Mouse (Mus musculus): ENCODE measurements around the gene Repin1. TPM values are rescaled to one million over a fixed set of nuclear protein-coding genes. Genes with fewer than 3 reads are reported as not detected.
A peak's percentile ranks its signal among the peaks of the same experiment; 100 is the strongest.

Gene Repin1
- total and polyA plus RNA-seq, 3 experiments, result 10.7 to 28.0 (median 12.8) TPM

- no peaks in the 10 kb centered on the region for H3K27me3 ChIP-seq (replicated peaks)
- H3K9ac ChIP-seq (ENCODE audit: insufficient read depth, low read depth), result no peak overlapping the region
- H3K27ac ChIP-seq (ENCODE audit: insufficient read depth, low read depth), result no peak overlapping the region
- H3K4me2 ChIP-seq (ENCODE audit: insufficient read depth, low read depth, poor library complexity, severe bottlenecking), result no peak overlapping the region
- dilution Hi-C loops (cut with MboI; ENCODE audit: extremely low pct_ligation_motif_present, extremely low pct_unique_long_range_greater_than_20kb, low sequenced_read_pairs), result no loop called here
- peaks cover 13 to 63% of the 10 kb centered on the region in 2 experiments for H3K36me3 ChIP-seq (replicated peaks in 1 of 2; ENCODE audit: control insufficient read depth in 1 of 2, insufficient read depth in 1 of 2, low read length in 1 of 2)
- peaks cover 0 to 12% of the 10 kb centered on the region in 2 experiments; a peak in 1 of 4 replicates for H3K4me1 ChIP-seq (ENCODE audit: control insufficient read depth in 1 of 2, insufficient read depth in 2 of 2)
- TF ChIP-seq CTCF (conservative IDR thresholded peaks at IDR 0.05 in 1 of 2, IDR thresholded peaks at IDR 0.05 in 1 of 2; ENCODE audit: low read depth in 2 of 2, low read length in 2 of 2) (0 out of 4 replicates have a peak, but pooled peaks of 1 of the 2 experiments have one; percentile 7), RCOR1 (conservative IDR thresholded peaks at IDR 0.05; ENCODE audit: low read depth, low read length) (no peak), RAD21 (IDR thresholded peaks at IDR 0.05; ENCODE audit: low read depth, low read length) (peak; percentile 0)
- H3K9me3 ChIP-seq (replicated peaks; ENCODE audit: low read length), result no peaks in the 10 kb centered on the region
- no peaks in the 10 kb centered on the region for H3K79me2 ChIP-seq (replicated peaks; ENCODE audit: control insufficient read depth, extremely low read depth, insufficient read depth, poor library complexity, severe bottlenecking)
- in situ Hi-C loops (cut with MboI; ENCODE audit: low pct_ligation_motif_present, low pct_unique_long_range_greater_than_20kb, low sequenced_read_pairs), result no loop called here
- no peak for DNase-seq (ENCODE audit: extremely low read depth)
- no peak overlapping the region for H3K4me3 ChIP-seq (replicated peaks in 1 of 3; ENCODE audit: low read depth in 2 of 3, low read length in 2 of 3, poor library complexity in 1 of 3)
Measured at GRCm38 (mm10) chr6:48610657-48611056, 17.0 kb downstream of the Repin1 start.

- peaks cover 0 to 12% of the 10 kb centered on the region in 2 experiments; a peak in 1 of 4 replicates for H3K4me1 ChIP-seq (ENCODE audit: control insufficient read depth in 1 of 2, insufficient read depth in 2 of 2)
- no peaks in the 10 kb centered on the region for H3K9me3 ChIP-seq (replicated peaks; ENCODE audit: low read length)
- in situ Hi-C loops (cut with MboI; ENCODE audit: low pct_ligation_motif_present, low pct_unique_long_range_greater_than_20kb, low sequenced_read_pairs), result no loop called here
- H3K9ac ChIP-seq (ENCODE audit: insufficient read depth, low read depth), result no peak overlapping the region
- TF ChIP-seq GABPA (IDR thresholded peaks at IDR 0.05; ENCODE audit: insufficient replicate concordance, low read depth, low read length) (no peak), USF1 (IDR thresholded peaks at IDR 0.05; ENCODE audit: low read depth, low read length) (no peak), BHLHE40 (IDR thresholded peaks at IDR 0.05; ENCODE audit: low read depth, low read length) (peak; percentile 65), RAD21 (IDR thresholded peaks at IDR 0.05; ENCODE audit: low read depth, low read length) (no peak), MEF2A (IDR thresholded peaks at IDR 0.05; ENCODE audit: borderline replicate concordance, low read depth, low read length) (no peak), CTCF (conservative IDR thresholded peaks at IDR 0.05 in 1 of 2, IDR thresholded peaks at IDR 0.05 in 1 of 2; ENCODE audit: low read depth in 2 of 2, low read length in 2 of 2) (peak in 1 of 2 experiments; percentile 12; a peak in 1 of 4 replicates), UBTF (IDR thresholded peaks at IDR 0.05; ENCODE audit: low read depth, low read length) (no peak), SMC3 (IDR thresholded peaks at IDR 0.05; ENCODE audit: low read depth, low read length) (no peak)
- no peaks in the 10 kb centered on the region for H3K79me2 ChIP-seq (replicated peaks; ENCODE audit: control insufficient read depth, extremely low read depth, insufficient read depth, poor library complexity, severe bottlenecking)
- H3K4me3 ChIP-seq (replicated peaks in 1 of 3; ENCODE audit: low read depth in 2 of 3, low read length in 2 of 3, poor library complexity in 1 of 3), result no peak overlapping the region
- DNase-seq (ENCODE audit: extremely low read depth), result no peak
- H3K4me2 ChIP-seq (ENCODE audit: insufficient read depth, low read depth, poor library complexity, severe bottlenecking), result no peak overlapping the region
- dilution Hi-C loops (cut with MboI; ENCODE audit: extremely low pct_ligation_motif_present, extremely low pct_unique_long_range_greater_than_20kb, low sequenced_read_pairs), result no loop called here
- H3K27me3 ChIP-seq (replicated peaks), result no peaks in the 10 kb centered on the region
- peaks cover 13 to 81% of the 10 kb centered on the region in 2 experiments for H3K36me3 ChIP-seq (replicated peaks in 1 of 2; ENCODE audit: control insufficient read depth in 1 of 2, insufficient read depth in 1 of 2, low read length in 1 of 2)
- H3K27ac ChIP-seq (ENCODE audit: insufficient read depth, low read depth), result no peak overlapping the region
Measured at GRCm38 (mm10) chr6:48613464-48613863, 19.8 kb downstream of the Repin1 start.

- no peaks in the 10 kb centered on the region for H3K9me3 ChIP-seq (replicated peaks; ENCODE audit: low read length)
- dilution Hi-C loops (cut with MboI; ENCODE audit: extremely low pct_ligation_motif_present, extremely low pct_unique_long_range_greater_than_20kb, low sequenced_read_pairs) (no loop called here), in situ Hi-C loops (cut with MboI; ENCODE audit: low pct_ligation_motif_present, low pct_unique_long_range_greater_than_20kb, low sequenced_read_pairs) (loop anchor here (5.0 kb wide), 1 partner anchor 77 kb away; the partner anchor contains the start of gene Atp6v0e2)
- H3K4me3 ChIP-seq (replicated peaks in 1 of 3; ENCODE audit: low read depth in 2 of 3, low read length in 2 of 3, poor library complexity in 1 of 3), result no peak overlapping the region
- no peak for DNase-seq (ENCODE audit: extremely low read depth)
- H3K4me1 ChIP-seq (ENCODE audit: control insufficient read depth in 1 of 2, insufficient read depth in 2 of 2), result peaks cover 0 to 12% of the 10 kb centered on the region in 2 experiments; a peak in 1 of 4 replicates
- peaks cover 22 to 82% of the 10 kb centered on the region in 2 experiments for H3K36me3 ChIP-seq (replicated peaks in 1 of 2; ENCODE audit: control insufficient read depth in 1 of 2, insufficient read depth in 1 of 2, low read length in 1 of 2)
- H3K27ac ChIP-seq (ENCODE audit: insufficient read depth, low read depth), result no peak overlapping the region
- TF ChIP-seq TCF12 (IDR thresholded peaks at IDR 0.05; ENCODE audit: low read depth, low read length), result no peak
- TF ChIP-seq CTCF (conservative IDR thresholded peaks at IDR 0.05 in 1 of 2, IDR thresholded peaks at IDR 0.05 in 1 of 2; ENCODE audit: low read depth in 2 of 2, low read length in 2 of 2), result no peak
- no peak for TF ChIP-seq POLR2AphosphoS2 (IDR thresholded peaks at IDR 0.05; ENCODE audit: low read depth, low read length)
- TF ChIP-seq JUND (conservative IDR thresholded peaks at IDR 0.05; ENCODE audit: low read depth, low read length), result no peak
- no peak for TF ChIP-seq POLR2A (IDR thresholded peaks at IDR 0.05; ENCODE audit: low read depth, low read length)
- H3K9ac ChIP-seq (ENCODE audit: insufficient read depth, low read depth), result no peak overlapping the region
- H3K4me2 ChIP-seq (ENCODE audit: insufficient read depth, low read depth, poor library complexity, severe bottlenecking), result no peak overlapping the region
- H3K79me2 ChIP-seq (replicated peaks; ENCODE audit: control insufficient read depth, extremely low read depth, insufficient read depth, poor library complexity, severe bottlenecking), result no peaks in the 10 kb centered on the region
- H3K27me3 ChIP-seq (replicated peaks), result no peaks in the 10 kb centered on the region
Measured at GRCm38 (mm10) chr6:48614756-48615155, 21.1 kb downstream of the Repin1 start.
